Mouse (Mus musculus): Measurements from ENCODE around the gene Zfp629.

- TF ChIP-seq CTCF (IDR thresholded peaks at IDR 0.05; ENCODE audit: extremely low read depth, insufficient read depth, insufficient read length, insufficient replicate concordance) (no peak), POLR2A (IDR thresholded peaks at IDR 0.05; ENCODE audit: low read depth, low read length) (no peak)
Observed at GRCm38 (mm10) chr7:127646363-127646762, 30.8 kb upstream of the Zfp629 start.

All from spleen, adult 2 months (tissue).